Mouse (Mus musculus): ENCODE measurements around the gene Batf.

DNA sequence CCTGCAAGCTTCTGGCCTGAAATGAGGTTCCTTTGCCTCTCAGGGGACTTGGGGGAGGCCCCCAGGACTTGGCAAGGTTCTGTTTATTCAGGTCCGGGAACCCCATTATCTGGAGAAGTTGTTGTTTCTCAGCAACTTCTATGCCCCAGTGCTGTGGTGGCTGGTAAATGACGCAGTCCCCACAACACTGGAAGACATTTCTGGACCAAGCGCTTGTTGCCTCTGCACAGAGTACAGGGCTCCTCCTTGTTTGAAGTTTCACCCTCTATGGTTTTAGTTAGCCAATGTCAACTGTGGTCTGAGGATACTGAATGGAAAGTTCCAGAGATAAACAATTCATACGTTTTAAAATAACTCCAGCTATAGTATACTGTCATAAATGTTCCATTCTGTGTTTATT is 20.4 kb downstream of the Batf start:
- no peak for TF ChIP-seq POLR2A (IDR thresholded peaks at IDR 0.05; ENCODE audit: insufficient read length, low read depth)
- no peak for TF ChIP-seq POLR2AphosphoS2 (IDR thresholded peaks at IDR 0.05; ENCODE audit: insufficient read length, low read depth)
